In the genomic region with DNA sequence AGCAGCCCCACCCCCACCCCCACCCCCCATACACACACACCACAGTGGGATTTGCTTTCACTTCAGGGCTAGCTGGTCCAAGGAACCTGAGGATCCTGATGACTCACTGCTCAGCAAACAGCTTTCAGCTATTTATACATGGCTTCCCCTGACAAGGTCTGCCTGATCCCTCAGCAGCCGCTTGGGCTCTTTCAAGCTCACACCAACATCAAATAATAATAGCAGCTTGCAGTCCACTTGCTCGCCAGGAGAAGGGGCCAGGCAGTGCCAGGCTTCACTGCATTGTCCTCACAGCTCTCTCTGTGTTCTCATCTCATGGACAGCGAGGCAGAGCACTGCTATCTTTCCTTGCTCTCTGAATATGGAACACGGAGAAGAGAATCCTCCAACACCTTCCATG, we compare ENCODE assay signal across 10 mouse cellular contexts.
DNase-seq lines count a peak whose midpoint lies in the region; TF ChIP-seq lines count a peak whose summit lies in the region.
"Had no signal": no experiment of that assay in that cellular context is flagged by ENCODE, and none has a peak within 500 bp of the region (broad histone marks: within the 10 kb centered on the region; RNA-seq: fewer than 3 reads in every experiment).

No protein-coding gene starts in this region.

- no peak for TF ChIP-seq CTCF in gastrocnemius, adult 2 months (IDR thresholded peaks at IDR 0.05)

- H3K4me3 ChIP-seq in gastrocnemius, adult 2 months, result no peak overlapping the region
- H3K4me3 ChIP-seq: embryonic facial prominence, embryonic 12.5 days; neural tube, embryonic 13.5 days had no signal

- intact Hi-C loops in gastrocnemius, adult 2 months (cut with DNase I), result no loop called here

- peak overlapping the region; percentile 70 for H3K27ac ChIP-seq in gastrocnemius, adult 2 months
- H3K27ac ChIP-seq: embryonic facial prominence, embryonic 12.5 days; neural tube, embryonic 13.5 days had no signal

- peak; percentile 17 for DNase-seq in gastrocnemius, adult 2 months
- no peak for DNase-seq in gastrocnemius, adult 18-20 months (ENCODE audit: low spot score)
- peak; percentile 51 for DNase-seq in layer of hippocampus, adult 9-11 months
- no peak for DNase-seq in layer of hippocampus, adult 9-10 months (ENCODE audit: low spot score)
- peak; percentile 33 for DNase-seq in NIH3T3 (ENCODE audit: low read depth)
- peak; percentile 16 for DNase-seq in retina, embryonic 14.5 days (ENCODE audit: low spot score)
- DNase-seq in thymus, postnatal 14 days, result no peak
- DNase-seq: liver had no signal

Comparison
In these comparisons a context has a peak if more than half of its experiments do, and no peak if none do; other contexts are left out.
1. DNase-seq: peak in gastrocnemius, adult 2 months (single experiment), layer of hippocampus, adult 9-11 months (single experiment), NIH3T3 (single experiment) and retina, embryonic 14.5 days (single experiment); none in gastrocnemius, adult 18-20 months (single experiment), layer of hippocampus, adult 9-10 months (single experiment) and thymus, postnatal 14 days (single experiment).